Mouse (Mus musculus) CH12.LX (cell line): ENCODE measurements around the gene Cfap45. TPM values are rescaled to one million over a fixed set of nuclear protein-coding genes. Genes with fewer than 3 reads are reported as not detected.

ENCODE experiments used
- DNase-seq: peaks from one replicate; pipeline ENCODE4 v3.0.0-alpha.2; 2013; ENCODE audit errors: extremely low read depth
- H3K27ac ChIP-seq: 2 replicates; pipeline ENCODE4 v1.5.1; 2012; ENCODE audit warnings: low read depth, mild to moderate bottlenecking, control low read depth, moderate library complexity; ENCODE audit not compliant: insufficient read depth
- H3K27me3 ChIP-seq: replicated peaks from 2 replicates; pipeline ENCODE3; 2012; ENCODE audit warnings: inconsistent platforms
- H3K36me3 ChIP-seq, 2 experiments: replicated peaks in 1 of 2; 2 replicates each; pipeline versions ENCODE3 to v1.6.1; 2012; ENCODE audit warnings: inconsistent platforms in 1 of 2, low read length in 1 of 2, mild to moderate bottlenecking in 1 of 2, mixed read lengths in 1 of 2, moderate library complexity in 1 of 2; ENCODE audit not compliant: control insufficient read depth in 1 of 2, insufficient read depth in 1 of 2
- H3K4me1 ChIP-seq, 2 experiments: 2 replicates each; pipeline ENCODE4 v1.6.1; 2012; ENCODE audit warnings: inconsistent platforms in 1 of 2, moderate library complexity in 1 of 2; ENCODE audit not compliant: insufficient read depth in 2 of 2, control insufficient read depth in 1 of 2
- H3K4me2 ChIP-seq: 2 replicates; pipeline ENCODE4 v1.6.1; 2012; ENCODE audit warnings: low read depth, mild to moderate bottlenecking, control low read depth; ENCODE audit not compliant: poor library complexity, insufficient read depth, severe bottlenecking
- H3K4me3 ChIP-seq, 3 experiments: fragments of 150-350 bp in 1 of 3; sonication (generic) in 1 of 3; replicated peaks in 1 of 3; 2 replicates each; pipeline versions ENCODE3 to v1.5.1; 2011 to 2012; ENCODE audit warnings: low read depth in 2 of 3, low read length in 2 of 3, mild to moderate bottlenecking in 2 of 3, moderate library complexity in 2 of 3, control low read depth in 1 of 3, improper control_type of control experiment in 1 of 3, inconsistent platforms in 1 of 3, mixed read lengths in 1 of 3; ENCODE audit not compliant: poor library complexity in 1 of 3
- H3K79me2 ChIP-seq: replicated peaks from 2 replicates; pipeline ENCODE4 v1.6.1; 2012; ENCODE audit warnings: mild to moderate bottlenecking, moderate library complexity; ENCODE audit not compliant: control insufficient read depth, poor library complexity, insufficient read depth, severe bottlenecking; ENCODE audit errors: extremely low read depth
- H3K9ac ChIP-seq: 2 replicates; pipeline ENCODE4 v1.6.1; 2012; ENCODE audit warnings: low read depth, mild to moderate bottlenecking, control low read depth, moderate library complexity; ENCODE audit not compliant: insufficient read depth
- H3K9me3 ChIP-seq: replicated peaks from 2 replicates; pipeline ENCODE3; 2012; ENCODE audit warnings: low read length, inconsistent platforms, mixed read lengths
- BHLHE40 ChIP-seq: IDR thresholded peaks from 2 replicates; pipeline ENCODE4 v1.6.1; 2011; ENCODE audit warnings: mild to moderate bottlenecking, low read depth, low read length, improper control_type of control experiment
- CHD1 ChIP-seq: IDR thresholded peaks from 2 replicates; pipeline ENCODE4 v1.6.1; 2012; ENCODE audit warnings: low read depth, low read length, improper control_type of control experiment, inconsistent platforms
- CHD2 ChIP-seq: IDR thresholded peaks from 2 replicates; pipeline ENCODE4 v1.6.1; 2011; ENCODE audit warnings: low read length, improper control_type of control experiment
- CTCF ChIP-seq, 2 experiments: IDR thresholded peaks in 1 of 2; conservative IDR thresholded peaks in 1 of 2; 2 replicates each; pipeline ENCODE4 v1.5.1; 2011 to 2012; ENCODE audit warnings: low read depth in 2 of 2, low read length in 2 of 2, improper control_type of control experiment in 1 of 2, inconsistent platforms in 1 of 2, mild to moderate bottlenecking in 1 of 2, moderate library complexity in 1 of 2
- ELF1 ChIP-seq: IDR thresholded peaks from 2 replicates; pipeline ENCODE4 v1.6.1; 2014; ENCODE audit warnings: low read depth, mild to moderate bottlenecking, inconsistent platforms, low read length, improper control_type of control experiment
- EP300 ChIP-seq: IDR thresholded peaks from 2 replicates; pipeline ENCODE4 v1.6.1; 2011; ENCODE audit warnings: low read length, improper control_type of control experiment
- ETS1 ChIP-seq: conservative IDR thresholded peaks from 2 replicates; pipeline ENCODE4 v1.6.1; 2012; ENCODE audit warnings: low read depth, mild to moderate bottlenecking, inconsistent platforms, low read length, improper control_type of control experiment, moderate library complexity
- GABPA ChIP-seq: IDR thresholded peaks from 2 replicates; pipeline ENCODE4 v1.6.1; 2012; ENCODE audit warnings: low read depth, low read length, improper control_type of control experiment, inconsistent platforms; ENCODE audit not compliant: insufficient replicate concordance
- IRF4 ChIP-seq: IDR thresholded peaks from 2 replicates; pipeline ENCODE4 v1.6.1; 2014; ENCODE audit warnings: low read depth, mild to moderate bottlenecking, inconsistent platforms, low read length, improper control_type of control experiment
- JUN ChIP-seq: IDR thresholded peaks from 2 replicates; pipeline ENCODE4 v1.6.1; 2011; ENCODE audit warnings: low read depth, mild to moderate bottlenecking, low read length, improper control_type of control experiment, moderate library complexity; ENCODE audit not compliant: insufficient read depth
- JUND ChIP-seq: conservative IDR thresholded peaks from 2 replicates; pipeline ENCODE4 v1.6.1; 2011; ENCODE audit warnings: low read depth, low read length, improper control_type of control experiment
- KAT2A ChIP-seq: IDR thresholded peaks from 2 replicates; pipeline ENCODE4 v1.6.1; 2012; ENCODE audit warnings: low read length, improper control_type of control experiment, inconsistent platforms; ENCODE audit not compliant: insufficient replicate concordance
- MAX ChIP-seq: IDR thresholded peaks from 2 replicates; pipeline ENCODE4 v1.6.1; 2011; ENCODE audit warnings: low read length, improper control_type of control experiment
- MAZ ChIP-seq: IDR thresholded peaks from 2 replicates; pipeline ENCODE4 v1.6.1; 2012; ENCODE audit warnings: low read depth, mild to moderate bottlenecking, inconsistent platforms, low read length, improper control_type of control experiment, moderate library complexity
- MEF2A ChIP-seq: IDR thresholded peaks from 2 replicates; pipeline ENCODE4 v1.6.1; 2014; ENCODE audit warnings: low read depth, mild to moderate bottlenecking, inconsistent platforms, low read length, improper control_type of control experiment, borderline replicate concordance
- MXI1 ChIP-seq: IDR thresholded peaks from 2 replicates; pipeline ENCODE4 v1.6.1; 2011; ENCODE audit warnings: mild to moderate bottlenecking, low read depth, low read length, improper control_type of control experiment
- MYC ChIP-seq: IDR thresholded peaks from 2 replicates; pipeline ENCODE4 v1.6.1; 2011; ENCODE audit warnings: low read depth, mild to moderate bottlenecking, improper control_type of control experiment, low read length
- PAX5 ChIP-seq: IDR thresholded peaks from 2 replicates; pipeline ENCODE4 v1.6.1; 2012; ENCODE audit warnings: low read length, inconsistent platforms, mixed read lengths
- POLR2A ChIP-seq: IDR thresholded peaks from 2 replicates; pipeline ENCODE4 v1.6.1; 2011; ENCODE audit warnings: low read depth, mild to moderate bottlenecking, improper control_type of control experiment, low read length
- POLR2AphosphoS2 ChIP-seq: IDR thresholded peaks from 2 replicates; pipeline ENCODE4 v1.6.1; 2011; ENCODE audit warnings: low read depth, low read length, improper control_type of control experiment
- RCOR1 ChIP-seq: conservative IDR thresholded peaks from 2 replicates; pipeline ENCODE4 v1.6.1; 2012; ENCODE audit warnings: low read depth, mild to moderate bottlenecking, inconsistent platforms, low read length, improper control_type of control experiment
- SIN3A ChIP-seq: IDR thresholded peaks from 2 replicates; pipeline ENCODE4 v1.6.1; 2012; ENCODE audit warnings: low read length, improper control_type of control experiment, inconsistent platforms
- TBP ChIP-seq: conservative IDR thresholded peaks from 2 replicates; pipeline ENCODE4 v1.6.1; 2011; ENCODE audit warnings: low read depth, low read length, improper control_type of control experiment
- TCF12 ChIP-seq: IDR thresholded peaks from 2 replicates; pipeline ENCODE4 v1.6.1; 2014; ENCODE audit warnings: low read depth, mild to moderate bottlenecking, inconsistent platforms, low read length, improper control_type of control experiment
- USF1 ChIP-seq: IDR thresholded peaks from 2 replicates; pipeline ENCODE4 v1.6.1; 2014; ENCODE audit warnings: low read depth, mild to moderate bottlenecking, inconsistent platforms, low read length, improper control_type of control experiment
- ZKSCAN1 ChIP-seq: IDR thresholded peaks from 2 replicates; pipeline ENCODE4 v1.6.1; 2012; ENCODE audit warnings: low read depth, inconsistent platforms, low read length, improper control_type of control experiment, borderline replicate concordance
- ZMIZ1 ChIP-seq: IDR thresholded peaks from 2 replicates; pipeline ENCODE4 v1.6.1; 2012; ENCODE audit warnings: low read depth, mild to moderate bottlenecking, inconsistent platforms, low read length, improper control_type of control experiment
- dilution Hi-C: fragments of 300-500 bp; cut with MboI; formaldehyde crosslinking; loops from 2 replicates; pipeline ENCODE4 v1.14.3; 2020; ENCODE audit warnings: low sequenced_read_pairs; ENCODE audit not compliant: extremely low pct_unique_long_range_greater_than_20kb, extremely low pct_ligation_motif_present
- in situ Hi-C: fragments of 300-500 bp; cut with MboI; formaldehyde crosslinking; loops from 3 replicates; pipeline ENCODE4 v1.14.3; 2019; ENCODE audit warnings: low sequenced_read_pairs, low pct_ligation_motif_present, low pct_unique_long_range_greater_than_20kb, mixed read lengths
- polyA plus RNA-seq: library from polyadenylated mRNA; unstranded; fragments of >175 nt; gene quantifications from 2 replicates; pipeline ENCODE4 v1.2.1, GENCODE M21; 2012; ENCODE audit warnings: low read depth; ENCODE audit not compliant: insufficient read length
- total RNA-seq, 2 experiments: library from RNA; depleted of rRNA; stranded (reverse); fragments of 300-350 nt in 1 of 2; fragments of >200 nt in 1 of 2; gene quantifications; 2 replicates each; pipeline ENCODE4 v1.2.3; 2012 to 2014

Cfap45 gene
- total and polyA plus RNA-seq, 3 experiments, result not detected

GRCm38 (mm10) chr1:172519644-172520043 is 957 bp upstream of the Cfap45 start:
- dilution Hi-C loops, result no loop called here
- H3K4me1 ChIP-seq, result peaks cover 18 to 45% of the 10 kb centered on the region in 2 experiments

DNA sequence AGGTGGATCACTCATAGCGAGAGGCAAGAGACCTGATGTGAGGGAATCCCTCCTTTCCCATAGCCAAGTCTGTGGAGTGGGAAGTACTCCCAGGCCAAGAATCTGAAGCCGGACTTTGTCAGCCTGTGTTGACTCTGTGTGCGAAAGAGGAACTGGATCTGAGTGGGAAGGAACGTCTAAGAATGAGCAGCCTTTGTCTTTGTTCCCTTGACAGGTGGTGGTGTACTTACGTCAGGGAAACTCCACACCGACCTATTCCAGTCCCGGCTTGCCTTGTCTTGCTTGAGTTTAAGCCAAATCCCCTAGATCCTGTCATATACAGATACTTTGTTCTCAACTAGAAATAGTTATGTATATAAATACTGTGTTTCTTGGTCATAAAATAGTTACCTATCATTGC is 1.9 kb downstream of the Cfap45 start:
- in situ Hi-C loops (no loop called here), dilution Hi-C loops (no loop called here)
- peak; percentile 81 for DNase-seq
- H3K4me1 ChIP-seq, result peaks cover 15 to 39% of the 10 kb centered on the region in 2 experiments
- no peak overlapping the region; the same call in 1 of the 2 replicates for H3K27ac ChIP-seq
- no peaks in the 10 kb centered on the region for H3K79me2 ChIP-seq
- H3K36me3 ChIP-seq, result no peaks in the 10 kb centered on the region
- H3K4me2 ChIP-seq, result peak overlapping the region; percentile 21; the same call in 1 of the 2 replicates
- peaks cover 3% of the 10 kb centered on the region for H3K9me3 ChIP-seq
- no peak overlapping the region for H3K9ac ChIP-seq
- no peak overlapping the region for H3K4me3 ChIP-seq
- no peak for TF ChIP-seq POLR2A
- peak; percentile 48; the same call in 1 of the 2 replicates for TF ChIP-seq ELF1
- TF ChIP-seq GABPA, result no peak
- peak; percentile 61 for TF ChIP-seq BHLHE40
- TF ChIP-seq JUN, result peak; percentile 70; the same call in 1 of the 2 replicates
- TF ChIP-seq POLR2AphosphoS2, result no peak
- peak; percentile 64 for TF ChIP-seq JUND
- TF ChIP-seq MYC, result peak; percentile 75; the same call in 1 of the 2 replicates
- TF ChIP-seq PAX5, result no peak
- TF ChIP-seq CHD1, result peak; percentile 98
- TF ChIP-seq SIN3A, result peak; percentile 69
- TF ChIP-seq ETS1, result peak; percentile 83
- TF ChIP-seq EP300, result peak; percentile 97
- peak; percentile 80 for TF ChIP-seq RCOR1
- TF ChIP-seq MXI1, result peak; percentile 65; the same call in 1 of the 2 replicates
- peak; percentile 79; the same call in 1 of the 2 replicates for TF ChIP-seq MAX
- TF ChIP-seq USF1, result no peak
- 0 out of 2 replicates have a peak, but pooled peaks have one; percentile 49 for TF ChIP-seq MAZ
- TF ChIP-seq CHD2, result peak; percentile 61
- TF ChIP-seq CTCF (conservative IDR thresholded peaks at IDR 0.05 in 1 of 2, IDR thresholded peaks at IDR 0.05 in 1 of 2; ENCODE audit: low read depth in 2 of 2, low read length in 2 of 2), result no peak
- peak; percentile 90 for TF ChIP-seq IRF4
- TF ChIP-seq TCF12, result peak; percentile 95
- 0 out of 2 replicates have a peak, but pooled peaks have one; percentile 46 for TF ChIP-seq TBP
- TF ChIP-seq MEF2A, result peak; percentile 90
- no peak for TF ChIP-seq ZKSCAN1
- TF ChIP-seq KAT2A, result no peak
- peaks cover 11% of the 10 kb centered on the region for H3K27me3 ChIP-seq

More at GRCm38 (mm10) chr1:172519644-172520043, 957 bp upstream of the Cfap45 start:
- H3K27ac ChIP-seq, result no peak overlapping the region
- TF ChIP-seq ZMIZ1 (no peak), TCF12 (no peak), MYC (no peak), USF1 (no peak), POLR2AphosphoS2 (no peak), IRF4 (no peak), CHD1 (no peak)
- TF ChIP-seq, all 38 proteins: peak for 0
- no peak for DNase-seq
- peaks cover 11% of the 10 kb centered on the region for H3K9me3 ChIP-seq
- H3K4me2 ChIP-seq, result no peak overlapping the region
- H3K27me3 ChIP-seq, result no peaks in the 10 kb centered on the region
- no peak overlapping the region for H3K4me3 ChIP-seq
- H3K9ac ChIP-seq, result no peak overlapping the region
- peaks cover 0 to 1% of the 10 kb centered on the region in 2 experiments for H3K36me3 ChIP-seq
- in situ Hi-C loops, result no loop called here
- no peaks in the 10 kb centered on the region for H3K79me2 ChIP-seq
